In genomic region chr12:72184929-72185328, GRCm38 (mm10) we compare ENCODE assay signal across 23 mouse cellular contexts. TPM values are rescaled to one million over a fixed set of nuclear protein-coding genes. Genes with fewer than 3 reads are reported as not detected.
"Had no signal": no experiment of that assay in that cellular context is flagged by ENCODE, and none has a peak within 500 bp of the region (broad histone marks: within the 10 kb centered on the region; RNA-seq: fewer than 3 reads in every experiment).

Gene Ccdc175, minus strand, starts transcription at chr12:72185029.

- H3K4me1 ChIP-seq: neural tube, embryonic 12.5 days; neural tube, embryonic 13.5 days; neural tube, embryonic 15.5 days; stomach, embryonic 15.5 days had no signal

- H3K4me3 ChIP-seq: neural tube, embryonic 12.5 days; neural tube, embryonic 13.5 days; neural tube, embryonic 15.5 days; stomach, embryonic 15.5 days had no signal

- H3K36me3 ChIP-seq: neural tube, embryonic 12.5 days; neural tube, embryonic 13.5 days; neural tube, embryonic 15.5 days; stomach, embryonic 15.5 days had no signal

- DNase-seq: retina, postnatal 1 day; right cerebral cortex, adult 18-20 months; right cerebral cortex, postnatal 14 days; right cerebral cortex, postnatal 25 days; right cerebral cortex, postnatal 4 days; spleen, adult 18-20 months; thymus, adult 18-20 months; thymus, adult 2 months; thymus, postnatal 14 days; thymus, postnatal 25 days; thymus, postnatal 36 days; thymus, postnatal 4 days had no signal

- H3K27me3 ChIP-seq: neural tube, embryonic 12.5 days; neural tube, embryonic 13.5 days; neural tube, embryonic 15.5 days; stomach, embryonic 15.5 days had no signal

- H3K27ac ChIP-seq: neural tube, embryonic 12.5 days; neural tube, embryonic 13.5 days; neural tube, embryonic 15.5 days; stomach, embryonic 15.5 days; stomach, postnatal 0 days had no signal

- H3K9me3 ChIP-seq: neural tube, embryonic 12.5 days; neural tube, embryonic 13.5 days; neural tube, embryonic 15.5 days; stomach, embryonic 15.5 days had no signal

RNA-seq across cellular contexts. Expression of gene Ccdc175, which starts in this region (rescaled TPM):
- polyA plus RNA-seq: neural tube, embryonic 12.5 days; neural tube, embryonic 13.5 days; neural tube, embryonic 15.5 days; small intestine, adult 2 months; spleen, adult 2 months; stomach, embryonic 14.5 days; stomach, embryonic 15.5 days; stomach, embryonic 16.5 days; stomach, postnatal 0 days; thymus, adult 2 months; thymus, postnatal 0 days; urinary bladder, adult 2 months had no signal
